Mouse (Mus musculus) CH12.LX (cell line): ENCODE measurements around the gene Tex37. TPM values are rescaled to one million over a fixed set of nuclear protein-coding genes. Genes with fewer than 3 reads are reported as not detected.

Experiments
- DNase-seq: peaks from one replicate; pipeline ENCODE4 v3.0.0-alpha.2; 2013; ENCODE audit errors: extremely low read depth
- H3K27ac ChIP-seq: 2 replicates; pipeline ENCODE4 v1.5.1; 2012; ENCODE audit warnings: low read depth, mild to moderate bottlenecking, control low read depth, moderate library complexity; ENCODE audit not compliant: insufficient read depth
- H3K27me3 ChIP-seq: replicated peaks from 2 replicates; pipeline ENCODE3; 2012; ENCODE audit warnings: inconsistent platforms
- H3K36me3 ChIP-seq, 2 experiments: replicated peaks in 1 of 2; 2 replicates each; pipeline versions ENCODE3 to v1.6.1; 2012; ENCODE audit warnings: inconsistent platforms in 1 of 2, low read length in 1 of 2, mild to moderate bottlenecking in 1 of 2, mixed read lengths in 1 of 2, moderate library complexity in 1 of 2; ENCODE audit not compliant: control insufficient read depth in 1 of 2, insufficient read depth in 1 of 2
- H3K4me1 ChIP-seq, 2 experiments: 2 replicates each; pipeline ENCODE4 v1.6.1; 2012; ENCODE audit warnings: inconsistent platforms in 1 of 2, moderate library complexity in 1 of 2; ENCODE audit not compliant: insufficient read depth in 2 of 2, control insufficient read depth in 1 of 2
- H3K4me2 ChIP-seq: 2 replicates; pipeline ENCODE4 v1.6.1; 2012; ENCODE audit warnings: low read depth, mild to moderate bottlenecking, control low read depth; ENCODE audit not compliant: poor library complexity, insufficient read depth, severe bottlenecking
- H3K4me3 ChIP-seq, 3 experiments: fragments of 150-350 bp in 1 of 3; sonication (generic) in 1 of 3; replicated peaks in 1 of 3; 2 replicates each; pipeline versions ENCODE3 to v1.5.1; 2011 to 2012; ENCODE audit warnings: low read depth in 2 of 3, low read length in 2 of 3, mild to moderate bottlenecking in 2 of 3, moderate library complexity in 2 of 3, control low read depth in 1 of 3, improper control_type of control experiment in 1 of 3, inconsistent platforms in 1 of 3, mixed read lengths in 1 of 3; ENCODE audit not compliant: poor library complexity in 1 of 3
- H3K79me2 ChIP-seq: replicated peaks from 2 replicates; pipeline ENCODE4 v1.6.1; 2012; ENCODE audit warnings: mild to moderate bottlenecking, moderate library complexity; ENCODE audit not compliant: control insufficient read depth, poor library complexity, insufficient read depth, severe bottlenecking; ENCODE audit errors: extremely low read depth
- H3K9ac ChIP-seq: 2 replicates; pipeline ENCODE4 v1.6.1; 2012; ENCODE audit warnings: low read depth, mild to moderate bottlenecking, control low read depth, moderate library complexity; ENCODE audit not compliant: insufficient read depth
- H3K9me3 ChIP-seq: replicated peaks from 2 replicates; pipeline ENCODE3; 2012; ENCODE audit warnings: low read length, inconsistent platforms, mixed read lengths
- BHLHE40 ChIP-seq: IDR thresholded peaks from 2 replicates; pipeline ENCODE4 v1.6.1; 2011; ENCODE audit warnings: mild to moderate bottlenecking, low read depth, low read length, improper control_type of control experiment
- CHD2 ChIP-seq: IDR thresholded peaks from 2 replicates; pipeline ENCODE4 v1.6.1; 2011; ENCODE audit warnings: low read length, improper control_type of control experiment
- ELF1 ChIP-seq: IDR thresholded peaks from 2 replicates; pipeline ENCODE4 v1.6.1; 2014; ENCODE audit warnings: low read depth, mild to moderate bottlenecking, inconsistent platforms, low read length, improper control_type of control experiment
- EP300 ChIP-seq: IDR thresholded peaks from 2 replicates; pipeline ENCODE4 v1.6.1; 2011; ENCODE audit warnings: low read length, improper control_type of control experiment
- ETS1 ChIP-seq: conservative IDR thresholded peaks from 2 replicates; pipeline ENCODE4 v1.6.1; 2012; ENCODE audit warnings: low read depth, mild to moderate bottlenecking, inconsistent platforms, low read length, improper control_type of control experiment, moderate library complexity
- HCFC1 ChIP-seq: IDR thresholded peaks from 2 replicates; pipeline ENCODE4 v1.6.1; 2012; ENCODE audit warnings: low read depth, mild to moderate bottlenecking, inconsistent platforms, low read length, improper control_type of control experiment
- IRF4 ChIP-seq: IDR thresholded peaks from 2 replicates; pipeline ENCODE4 v1.6.1; 2014; ENCODE audit warnings: low read depth, mild to moderate bottlenecking, inconsistent platforms, low read length, improper control_type of control experiment
- JUN ChIP-seq: IDR thresholded peaks from 2 replicates; pipeline ENCODE4 v1.6.1; 2011; ENCODE audit warnings: low read depth, mild to moderate bottlenecking, low read length, improper control_type of control experiment, moderate library complexity; ENCODE audit not compliant: insufficient read depth
- JUND ChIP-seq: conservative IDR thresholded peaks from 2 replicates; pipeline ENCODE4 v1.6.1; 2011; ENCODE audit warnings: low read depth, low read length, improper control_type of control experiment
- KAT2A ChIP-seq: IDR thresholded peaks from 2 replicates; pipeline ENCODE4 v1.6.1; 2012; ENCODE audit warnings: low read length, improper control_type of control experiment, inconsistent platforms; ENCODE audit not compliant: insufficient replicate concordance
- MAFK ChIP-seq: IDR thresholded peaks from 2 replicates; pipeline ENCODE4 v1.6.1; 2011; ENCODE audit warnings: low read length, improper control_type of control experiment; ENCODE audit not compliant: insufficient replicate concordance
- MAZ ChIP-seq: IDR thresholded peaks from 2 replicates; pipeline ENCODE4 v1.6.1; 2012; ENCODE audit warnings: low read depth, mild to moderate bottlenecking, inconsistent platforms, low read length, improper control_type of control experiment, moderate library complexity
- MEF2A ChIP-seq: IDR thresholded peaks from 2 replicates; pipeline ENCODE4 v1.6.1; 2014; ENCODE audit warnings: low read depth, mild to moderate bottlenecking, inconsistent platforms, low read length, improper control_type of control experiment, borderline replicate concordance
- MYC ChIP-seq: IDR thresholded peaks from 2 replicates; pipeline ENCODE4 v1.6.1; 2011; ENCODE audit warnings: low read depth, mild to moderate bottlenecking, improper control_type of control experiment, low read length
- PAX5 ChIP-seq: IDR thresholded peaks from 2 replicates; pipeline ENCODE4 v1.6.1; 2012; ENCODE audit warnings: low read length, inconsistent platforms, mixed read lengths
- POLR2AphosphoS2 ChIP-seq: IDR thresholded peaks from 2 replicates; pipeline ENCODE4 v1.6.1; 2011; ENCODE audit warnings: low read depth, low read length, improper control_type of control experiment
- RAD21 ChIP-seq: IDR thresholded peaks from 2 replicates; pipeline ENCODE4 v1.6.1; 2011; ENCODE audit warnings: low read depth, mild to moderate bottlenecking, low read length, improper control_type of control experiment, moderate library complexity
- RCOR1 ChIP-seq: conservative IDR thresholded peaks from 2 replicates; pipeline ENCODE4 v1.6.1; 2012; ENCODE audit warnings: low read depth, mild to moderate bottlenecking, inconsistent platforms, low read length, improper control_type of control experiment
- SIN3A ChIP-seq: IDR thresholded peaks from 2 replicates; pipeline ENCODE4 v1.6.1; 2012; ENCODE audit warnings: low read length, improper control_type of control experiment, inconsistent platforms
- SMC3 ChIP-seq: IDR thresholded peaks from 2 replicates; pipeline ENCODE4 v1.6.1; 2011; ENCODE audit warnings: low read depth, low read length, improper control_type of control experiment
- TBP ChIP-seq: conservative IDR thresholded peaks from 2 replicates; pipeline ENCODE4 v1.6.1; 2011; ENCODE audit warnings: low read depth, low read length, improper control_type of control experiment
- TCF12 ChIP-seq: IDR thresholded peaks from 2 replicates; pipeline ENCODE4 v1.6.1; 2014; ENCODE audit warnings: low read depth, mild to moderate bottlenecking, inconsistent platforms, low read length, improper control_type of control experiment
- UBTF ChIP-seq: IDR thresholded peaks from 2 replicates; pipeline ENCODE4 v1.6.1; 2012; ENCODE audit warnings: low read depth, mild to moderate bottlenecking, inconsistent platforms, low read length, improper control_type of control experiment, moderate library complexity
- USF2 ChIP-seq: conservative IDR thresholded peaks from 2 replicates; pipeline ENCODE4 v1.6.1; 2011; ENCODE audit warnings: low read depth, low read length, improper control_type of control experiment
- ZKSCAN1 ChIP-seq: IDR thresholded peaks from 2 replicates; pipeline ENCODE4 v1.6.1; 2012; ENCODE audit warnings: low read depth, inconsistent platforms, low read length, improper control_type of control experiment, borderline replicate concordance
- ZNF384 ChIP-seq: IDR thresholded peaks from 2 replicates; pipeline ENCODE4 v1.6.1; 2012; ENCODE audit warnings: low read depth, low read length, improper control_type of control experiment, inconsistent platforms
- dilution Hi-C: fragments of 300-500 bp; cut with MboI; formaldehyde crosslinking; loops from 2 replicates; pipeline ENCODE4 v1.14.3; 2020; ENCODE audit warnings: low sequenced_read_pairs; ENCODE audit not compliant: extremely low pct_unique_long_range_greater_than_20kb, extremely low pct_ligation_motif_present
- in situ Hi-C: fragments of 300-500 bp; cut with MboI; formaldehyde crosslinking; loops from 3 replicates; pipeline ENCODE4 v1.14.3; 2019; ENCODE audit warnings: low sequenced_read_pairs, low pct_ligation_motif_present, low pct_unique_long_range_greater_than_20kb, mixed read lengths
- polyA plus RNA-seq: library from polyadenylated mRNA; unstranded; fragments of >175 nt; gene quantifications from 2 replicates; pipeline ENCODE4 v1.2.1, GENCODE M21; 2012; ENCODE audit warnings: low read depth; ENCODE audit not compliant: insufficient read length
- total RNA-seq, 2 experiments: library from RNA; depleted of rRNA; stranded (reverse); fragments of 300-350 nt in 1 of 2; fragments of >200 nt in 1 of 2; gene quantifications; 2 replicates each; pipeline ENCODE4 v1.2.3; 2012 to 2014

Tex37 gene
- total and polyA plus RNA-seq, 3 experiments = not detected

DNA sequence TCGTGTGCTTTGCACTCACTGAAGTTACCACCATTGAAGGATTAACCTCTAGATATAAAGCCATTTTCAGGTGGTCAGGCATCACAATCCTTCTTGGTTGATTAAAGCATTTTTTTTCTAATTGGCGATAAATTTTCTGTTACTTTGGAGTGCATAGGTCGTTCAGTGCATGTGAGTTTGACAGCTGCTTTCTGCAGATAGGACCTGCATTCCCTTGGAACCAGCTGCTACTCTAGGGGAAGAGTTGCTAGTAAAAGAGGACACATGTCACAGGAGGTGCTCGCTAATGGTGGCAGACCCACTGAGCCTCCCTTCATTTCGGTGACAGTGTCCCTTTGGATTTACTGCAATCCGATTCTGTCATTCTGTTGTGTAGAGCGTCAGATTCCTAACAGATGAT, 46.2 kb downstream of the Tex37 start:
- Histone ChIP-seq H3K4me3 (no peak overlapping the region), H3K27me3 (no peaks in the 10 kb centered on the region), H3K4me1 (peaks cover 21 to 74% of the 10 kb centered on the region in 2 experiments), H3K9ac (peak overlapping the region; percentile 8), H3K27ac (peak overlapping the region; percentile 78), H3K9me3 (no peaks in the 10 kb centered on the region), H3K36me3 (peaks cover 8 to 22% of the 10 kb centered on the region in 2 experiments), H3K79me2 (peaks cover 50% of the 10 kb centered on the region), H3K4me2 (peak overlapping the region; percentile 32)
- peak; percentile 15 for TF ChIP-seq MAZ
- TF ChIP-seq MYC = no peak
- no peak for TF ChIP-seq TBP
- TF ChIP-seq RAD21 = no peak
- in situ Hi-C loops (no loop called here), dilution Hi-C loops (no loop called here)
- DNase-seq = no peak

DNA sequence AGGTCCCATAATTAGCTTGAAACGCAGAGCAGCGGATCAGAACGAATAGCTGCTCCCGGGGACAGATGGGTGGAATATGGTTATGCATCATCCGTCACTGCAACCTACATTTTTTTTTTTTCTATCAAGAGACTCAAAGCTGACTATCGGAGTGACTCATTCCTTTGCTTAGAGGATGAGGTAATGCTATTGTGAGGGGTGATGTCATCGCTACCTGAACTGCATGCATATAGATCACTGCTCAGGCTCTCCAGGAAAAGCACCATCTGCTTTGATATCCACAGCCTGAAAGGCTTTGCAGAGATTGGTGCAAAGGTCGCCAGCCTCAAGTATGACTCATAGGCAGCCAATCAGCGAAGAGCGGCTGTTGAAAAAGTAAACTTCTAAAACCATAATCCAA, 46.6 kb downstream of the Tex37 start:
- H3K36me3 ChIP-seq = peaks cover 8 to 21% of the 10 kb centered on the region in 2 experiments
- H3K4me3 ChIP-seq = peak overlapping the region in 1 of 3 experiments; percentile 46
- in situ Hi-C loops = no loop called here
- no peaks in the 10 kb centered on the region for H3K27me3 ChIP-seq
- peak; percentile 97 for DNase-seq
- peaks cover 54% of the 10 kb centered on the region for H3K79me2 ChIP-seq
- H3K9me3 ChIP-seq = no peaks in the 10 kb centered on the region
- H3K27ac ChIP-seq = peak overlapping the region; percentile 97
- dilution Hi-C loops = no loop called here
- peak overlapping the region; percentile 81 for H3K9ac ChIP-seq
- peak; percentile 7; the same call in 1 of the 2 replicates for TF ChIP-seq SIN3A
- no peak for TF ChIP-seq SMC3
- peak; percentile 19; the same call in 1 of the 2 replicates for TF ChIP-seq MAZ
- TF ChIP-seq POLR2AphosphoS2 = no peak
- peak; percentile 99 for TF ChIP-seq ZNF384
- TF ChIP-seq TCF12 = peak; percentile 95
- TF ChIP-seq HCFC1 = no peak
- TF ChIP-seq MEF2A = peak; percentile 97
- TF ChIP-seq BHLHE40 = peak; percentile 77
- 0 out of 2 replicates have a peak, but pooled peaks have one; percentile 14 for TF ChIP-seq MAFK
- TF ChIP-seq KAT2A = no peak
- peak; percentile 99 for TF ChIP-seq IRF4
- TF ChIP-seq JUND = peak; percentile 100
- TF ChIP-seq UBTF = 0 out of 2 replicates have a peak, but pooled peaks have one; percentile 57
- TF ChIP-seq USF2 = 0 out of 2 replicates have a peak, but pooled peaks have one; percentile 4
- TF ChIP-seq ZKSCAN1 = no peak
- peak; percentile 99 for TF ChIP-seq ETS1
- peak; percentile 33; the same call in 1 of the 2 replicates for TF ChIP-seq ELF1
- peak; percentile 100 for TF ChIP-seq JUN
- TF ChIP-seq EP300 = peak; percentile 97
- TF ChIP-seq CHD2 = 0 out of 2 replicates have a peak, but pooled peaks have one; percentile 26
- peak; percentile 72; the same call in 1 of the 2 replicates for TF ChIP-seq RCOR1
- TF ChIP-seq PAX5 = no peak
- H3K4me2 ChIP-seq = peak overlapping the region; percentile 85
- H3K4me1 ChIP-seq = peaks cover 23 to 78% of the 10 kb centered on the region in 2 experiments
